Mouse (Mus musculus): ENCODE measurements around the gene Gsk3b. TPM values are rescaled to one million over a fixed set of nuclear protein-coding genes. Genes with fewer than 3 reads are reported as not detected.
A peak's percentile ranks its signal among the peaks of the same experiment; 100 is the strongest.
"Not testable (repeated sequence)": the region's sequence is repeated elsewhere in the genome, so short reads cannot be mapped to it uniquely, and the experiment has no call there.

Gene Gsk3b
- total RNA-seq, 2 experiments from 2014 or later: 205 to 206 TPM

- intact Hi-C loops (cut with DNase I): no loop called here
- no peak for DNase-seq (ENCODE audit: low spot score in 2 of 2)
Measured at GRCm38 (mm10) chr16:38164811-38165591, 76.2 kb downstream of the Gsk3b start.

DNA sequence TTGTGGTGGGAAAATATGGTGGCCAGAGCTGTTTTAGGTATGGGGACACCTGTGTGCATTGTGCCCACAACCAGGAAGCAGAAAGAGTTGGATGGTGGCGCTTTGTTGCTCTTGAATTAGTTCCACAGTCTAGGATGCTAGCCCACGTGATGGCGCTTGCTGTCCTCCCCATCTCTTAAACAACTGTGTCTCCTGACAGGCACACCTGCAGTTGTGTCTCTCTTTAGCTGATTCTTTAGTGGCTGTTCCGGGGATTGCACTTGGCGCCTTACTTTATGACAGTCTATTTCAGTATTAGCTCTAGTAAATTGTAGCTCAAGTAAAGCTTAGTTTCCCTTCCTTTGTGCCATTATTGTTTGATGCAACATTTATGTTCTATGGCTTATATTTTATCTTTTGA lies 80.2 kb downstream of the Gsk3b start:
- intact Hi-C loops (cut with DNase I): no loop called here
- DNase-seq (ENCODE audit: low spot score in 2 of 2): no peak

- no peak for DNase-seq (ENCODE audit: low spot score in 2 of 2)
- intact Hi-C loops (cut with DNase I): no loop called here
Measured at GRCm38 (mm10) chr16:38179150-38179549, 90.3 kb downstream of the Gsk3b start.

- intact Hi-C loops (cut with DNase I): no loop called here
Measured at GRCm38 (mm10) chr16:38181421-38181820, 92.6 kb downstream of the Gsk3b start.

DNA sequence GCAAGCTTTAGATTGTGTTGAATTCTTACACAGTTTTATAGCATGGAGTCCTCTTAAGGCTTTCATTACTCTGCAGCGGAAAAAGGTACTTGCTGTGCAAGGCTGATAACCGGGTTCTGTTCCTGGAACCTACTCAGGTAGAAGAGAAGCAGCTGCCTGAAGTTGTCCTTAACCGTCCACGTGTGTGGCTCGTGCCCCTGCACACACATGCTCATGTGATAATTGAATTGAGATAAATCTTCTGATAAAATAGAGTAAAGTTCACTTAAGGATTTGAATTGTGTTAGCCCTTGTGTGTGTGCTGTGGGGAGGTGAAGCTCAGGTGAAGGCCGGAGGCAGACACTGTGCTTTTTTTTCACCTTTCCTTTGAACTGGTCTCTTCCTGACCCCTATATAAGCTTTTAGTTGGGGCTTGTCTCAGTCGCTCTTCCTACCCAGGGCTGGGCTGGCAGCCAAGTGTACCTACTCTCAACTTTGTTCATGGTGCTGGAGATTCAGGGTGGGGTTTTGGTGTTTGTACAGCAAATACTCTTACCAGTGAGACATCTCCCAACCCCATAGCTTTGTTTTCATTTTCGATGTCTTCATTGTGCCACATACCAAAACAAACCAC lies 96.0 kb downstream of the Gsk3b start:
- intact Hi-C loops (cut with DNase I): no loop called here

More at GRCm38 (mm10) chr16:38181421-38181820, 92.6 kb downstream of the Gsk3b start:
- DNase-seq (ENCODE audit: low spot score in 2 of 2): no peak

GRCm38 (mm10) chr16:38189952-38190351 lies 101.2 kb downstream of the Gsk3b start:
- intact Hi-C loops (cut with DNase I): loop anchor here (10.0 kb wide), 1 partner anchor 365 kb away; no protein-coding TSS in a partner anchor
- no peak for DNase-seq (ENCODE audit: low spot score in 2 of 2)

More for the DNA sequence above, 96.0 kb downstream of the Gsk3b start:
- DNase-seq (ENCODE audit: low spot score in 2 of 2): no peak

DNA sequence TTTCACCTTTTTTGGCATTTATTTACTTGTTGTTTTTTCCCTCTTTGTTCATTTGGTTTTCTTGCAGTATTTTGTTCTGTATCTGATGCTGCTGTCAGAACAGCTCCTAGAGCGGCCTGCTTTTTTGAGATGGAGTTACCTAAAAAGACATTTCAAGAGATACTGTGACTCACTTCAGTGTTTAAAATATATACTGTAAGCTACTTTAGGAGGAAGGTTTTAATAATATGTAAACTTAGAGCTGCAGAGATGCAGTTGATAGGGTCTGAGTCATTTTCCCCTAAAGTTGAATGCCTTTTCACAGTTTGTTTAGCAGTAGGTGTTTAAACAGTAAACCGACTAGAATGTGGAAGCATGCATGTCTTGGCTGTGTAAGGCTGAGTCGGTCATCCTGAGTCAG lies 101.7 kb downstream of the Gsk3b start:
- intact Hi-C loops (cut with DNase I): loop anchor here (10.0 kb wide), 1 partner anchor 366 kb away; no protein-coding TSS in a partner anchor
- DNase-seq (ENCODE audit: low spot score in 2 of 2): no peak

GRCm38 (mm10) chr16:38191460-38191859 lies 102.7 kb downstream of the Gsk3b start:
- DNase-seq (ENCODE audit: low spot score in 2 of 2): no peak
- intact Hi-C loops (cut with DNase I): loop anchor here (10.0 kb wide), 1 partner anchor 367 kb away; no protein-coding TSS in a partner anchor

DNA sequence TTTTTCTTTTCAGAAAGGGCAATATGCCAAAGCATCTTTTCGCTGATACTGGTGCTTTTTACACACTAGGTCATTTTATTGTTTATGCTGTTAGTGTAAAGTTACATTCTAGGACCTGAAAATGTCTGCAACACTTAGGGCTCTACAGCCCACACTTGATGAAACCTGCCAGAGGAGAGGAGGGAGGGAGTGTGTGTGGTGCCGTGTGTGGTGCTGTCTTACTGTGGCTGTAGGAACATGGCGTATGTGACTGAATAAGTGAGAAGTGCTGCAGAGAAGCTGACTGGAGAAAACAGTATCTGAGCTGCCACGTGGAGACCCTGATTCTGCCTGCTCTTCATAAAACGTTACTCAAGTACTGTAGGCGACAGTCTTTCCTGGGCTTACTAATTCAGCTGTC lies 103.8 kb downstream of the Gsk3b start:
- intact Hi-C loops (cut with DNase I): loop anchor here (10.0 kb wide), 1 partner anchor 368 kb away; no protein-coding TSS in a partner anchor
- peak in 1 of 2 experiments; percentile 25 for DNase-seq (ENCODE audit: low spot score in 2 of 2)

DNA sequence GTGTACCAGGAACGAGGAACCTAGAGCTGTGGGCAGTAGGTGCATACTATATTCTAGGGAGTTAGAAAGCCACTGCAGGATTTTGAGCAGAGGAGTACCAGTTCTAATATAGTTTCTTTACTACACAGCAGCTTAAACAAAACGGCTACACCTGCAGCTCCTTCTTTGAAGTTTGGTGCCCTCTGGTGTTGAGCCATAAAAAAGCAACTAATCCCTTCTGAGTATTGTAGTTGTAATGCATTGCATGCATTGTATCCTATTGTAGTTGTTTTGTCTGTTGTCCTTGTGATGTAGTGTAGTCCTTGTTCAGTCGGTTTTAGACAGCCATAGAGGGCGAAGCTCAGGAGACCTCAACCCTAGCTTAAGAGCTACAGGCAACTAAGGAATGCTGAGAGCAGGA lies 108.5 kb downstream of the Gsk3b start:
- DNase-seq (ENCODE audit: low spot score in 2 of 2): peak; percentile 68 to 80
- intact Hi-C loops (cut with DNase I): loop anchor here (2.0 to 10.0 kb wide), 4 partner anchors 104 to 372 kb away; no protein-coding TSS in a partner anchor

DNA sequence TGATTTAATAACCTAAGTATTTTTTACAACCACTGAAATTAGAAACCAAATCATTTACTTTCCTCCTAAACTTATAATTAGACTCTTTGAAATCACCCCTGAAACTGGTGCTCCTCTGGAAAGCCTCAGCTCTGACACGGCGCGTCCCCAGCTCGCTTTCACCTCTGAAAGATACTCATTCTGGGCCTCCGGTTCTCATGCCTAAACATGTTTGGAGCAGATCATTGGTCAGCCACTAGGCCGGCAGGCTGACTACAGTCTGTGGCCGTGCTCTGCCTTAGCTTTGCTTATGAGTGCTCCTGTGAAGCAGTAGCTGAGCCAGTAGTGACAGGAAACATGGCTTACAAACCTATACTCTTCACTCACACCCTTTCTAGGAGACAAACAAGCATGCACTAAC lies 116.5 kb downstream of the Gsk3b start:
- intact Hi-C loops (cut with DNase I): no loop called here
- no peak for DNase-seq (ENCODE audit: low spot score in 2 of 2)

DNA sequence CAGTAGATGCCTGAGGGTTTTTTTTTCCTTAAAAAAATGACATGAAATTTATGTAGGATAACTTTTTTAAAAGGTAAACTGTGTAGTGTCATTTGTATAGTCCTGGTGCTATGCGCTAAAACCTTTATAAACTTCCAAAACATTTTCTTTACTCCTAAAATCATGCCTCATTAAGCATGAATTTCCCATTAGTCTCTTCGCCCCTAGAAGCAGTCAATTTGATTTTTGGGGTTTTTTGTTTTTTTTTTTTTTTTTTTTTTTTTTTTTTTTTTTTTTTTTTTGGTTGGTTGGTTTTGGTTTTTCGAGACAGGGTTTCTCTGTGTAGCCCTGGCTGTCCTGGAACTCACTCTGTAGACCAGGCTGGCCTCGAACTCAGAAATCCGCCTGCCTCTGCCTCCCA lies 133.7 kb downstream of the Gsk3b start:
- DNase-seq (ENCODE audit: low spot score in 2 of 2); intact Hi-C loops (cut with DNase I): not testable (repeated sequence)

GRCm38 (mm10) chr16:38236936-38237585 lies 148.3 kb downstream of the Gsk3b start:
- DNase-seq (ENCODE audit: low spot score in 2 of 2): no peak
- intact Hi-C loops (cut with DNase I): no loop called here

DNA sequence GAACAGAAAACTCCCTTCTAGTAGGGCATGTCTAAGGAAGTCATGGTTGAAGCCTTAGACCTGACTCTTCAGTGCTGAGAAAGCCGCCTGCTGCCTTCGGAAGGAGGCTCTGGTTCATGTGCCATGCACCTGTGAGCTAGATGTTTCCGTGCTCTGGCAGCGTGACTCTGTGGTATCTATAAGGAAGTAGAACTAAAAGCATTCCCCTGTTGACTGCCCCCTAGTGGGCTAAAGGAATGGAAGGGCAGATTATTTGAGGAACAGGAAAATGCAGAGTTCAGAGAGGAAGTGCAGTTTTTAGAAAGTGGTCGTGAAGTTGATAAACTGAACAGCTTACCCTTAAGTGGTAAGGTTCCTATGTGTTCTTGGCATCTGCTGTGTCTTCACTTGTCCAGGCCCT lies 150.9 kb downstream of the Gsk3b start:
- intact Hi-C loops (cut with DNase I): no loop called here
- DNase-seq (ENCODE audit: low spot score in 2 of 2): peak; percentile 59 to 64

- no peak for DNase-seq (ENCODE audit: low spot score in 2 of 2)
- intact Hi-C loops (cut with DNase I): no loop called here
Measured at GRCm38 (mm10) chr16:38240167-38240566, 151.4 kb downstream of the Gsk3b start.

- intact Hi-C loops (cut with DNase I): no loop called here
- DNase-seq (ENCODE audit: low spot score in 2 of 2): no peak
Measured at GRCm38 (mm10) chr16:38244111-38244510, 155.3 kb downstream of the Gsk3b start.

- intact Hi-C loops (cut with DNase I): no loop called here
- no peak for DNase-seq (ENCODE audit: low spot score in 2 of 2)
Measured at GRCm38 (mm10) chr16:38245379-38245778, 156.6 kb downstream of the Gsk3b start.

GRCm38 (mm10) chr16:38245849-38246585 lies 157.2 kb downstream of the Gsk3b start:
- DNase-seq (ENCODE audit: low spot score in 2 of 2): no peak
- intact Hi-C loops (cut with DNase I): no loop called here

- no peak for DNase-seq (ENCODE audit: low spot score in 2 of 2)
- intact Hi-C loops (cut with DNase I): no loop called here
Measured at GRCm38 (mm10) chr16:38248331-38248961, 159.6 kb downstream of the Gsk3b start.
